Comparison of ENCODE assay signal across 1 mouse cellular context in the genomic region with DNA sequence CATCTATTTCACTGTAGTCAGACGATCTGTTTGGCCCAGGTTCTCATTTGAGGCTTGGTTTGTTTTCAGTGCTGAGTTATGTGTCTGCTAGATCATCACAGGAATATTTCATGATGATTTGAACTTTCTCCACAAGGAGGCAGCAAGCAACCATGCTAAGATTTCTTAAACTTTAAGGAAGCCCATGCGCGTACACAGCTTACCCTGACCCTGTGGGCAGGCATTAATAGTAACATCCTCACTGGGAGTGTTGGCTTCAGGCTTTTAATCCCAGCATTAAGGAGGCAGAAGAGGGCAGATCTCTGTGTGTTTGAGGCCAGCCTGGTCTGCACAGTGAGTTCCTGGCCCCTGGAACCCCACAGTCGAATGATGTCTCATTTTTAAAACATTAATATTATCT.
TF ChIP-seq lines count a peak whose summit lies in the region.

No protein-coding gene starts in this region.

TF ChIP-seq in MEL, 35 proteins besides CTCF, POLR2A, EP300 and RAD21:
- peak; percentile 16; the same call in 1 of the 2 replicates for TF ChIP-seq MXI1 (IDR thresholded peaks at IDR 0.05; ENCODE audit: low read depth, low read length)
- peak; percentile 92 for TF ChIP-seq ZC3H11A (IDR thresholded peaks at IDR 0.05; ENCODE audit: low read depth, low read length)
- TF ChIP-seq MYC (IDR thresholded peaks at IDR 0.05; ENCODE audit: low read depth, low read length), result peak; percentile 37; the same call in 1 of the 2 replicates
- 0 out of 2 replicates have a peak, but pooled peaks have one; percentile 1 for TF ChIP-seq ETS1 (IDR thresholded peaks at IDR 0.05; ENCODE audit: low read depth, low read length)
- TF ChIP-seq POLR2AphosphoS2 (IDR thresholded peaks at IDR 0.05; ENCODE audit: low read length), result no peak
- peak; percentile 88 for TF ChIP-seq SMC3 (IDR thresholded peaks at IDR 0.05; ENCODE audit: low read depth, low read length)
- TF ChIP-seq SIN3A (IDR thresholded peaks at IDR 0.05; ENCODE audit: low read length), result no peak
- TF ChIP-seq HCFC1 (IDR thresholded peaks at IDR 0.05; ENCODE audit: low read depth, low read length), result no peak
TF ChIP-seq in MEL: peak in this region for 5.
